Mouse (Mus musculus): ENCODE measurements at regions not wholly inside any gene's neighbourhood (a gene's known extent, or its start where the extent isn't known, plus 50 kb on each side); places are given as distances from the start of the nearest gene placed in this dataset.

- H3K4me3 ChIP-seq (replicated peaks; ENCODE audit: extremely low read depth, low read depth, low read length) = no peak overlapping the region
- no peaks in the 10 kb centered on the region for H3K4me1 ChIP-seq (ENCODE audit: control insufficient read depth, insufficient read depth, low read length)
- TF ChIP-seq CTCF (IDR thresholded peaks at IDR 0.05; ENCODE audit: insufficient read depth, low read length) (no peak), POLR2A (IDR thresholded peaks at IDR 0.05; ENCODE audit: borderline replicate concordance, extremely low read depth, low read depth, low read length) (no peak)
- DNase-seq = no peak
- WGBS = 63% methylated on average over 4 of the region's 4 CpGs
Observed at GRCm38 (mm10) chr2:159616685-159617084, 717.3 kb downstream of the Gm826 start.

- no peak for DNase-seq
- H3K4me3 ChIP-seq (replicated peaks; ENCODE audit: extremely low read depth, low read depth, low read length) = no peak overlapping the region
- TF ChIP-seq POLR2A (IDR thresholded peaks at IDR 0.05; ENCODE audit: borderline replicate concordance, extremely low read depth, low read depth, low read length) = no peak
- no peak for TF ChIP-seq CTCF (IDR thresholded peaks at IDR 0.05; ENCODE audit: insufficient read depth, low read length)
- WGBS = 81% methylated on average over 6 of the region's 6 CpGs
- no peaks in the 10 kb centered on the region for H3K4me1 ChIP-seq (ENCODE audit: control insufficient read depth, insufficient read depth, low read length)
Observed at GRCm38 (mm10) chr2:159621261-159621660, 712.7 kb downstream of the Gm826 start.

- TF ChIP-seq CTCF (IDR thresholded peaks at IDR 0.05; ENCODE audit: insufficient read depth, low read length) (no peak), POLR2A (IDR thresholded peaks at IDR 0.05; ENCODE audit: borderline replicate concordance, extremely low read depth, low read depth, low read length) (no peak)
- 73% methylated on average over 5 of the region's 5 CpGs for WGBS
- no peak for DNase-seq
- no peaks in the 10 kb centered on the region for H3K4me1 ChIP-seq (ENCODE audit: control insufficient read depth, insufficient read depth, low read length)
- H3K4me3 ChIP-seq (replicated peaks; ENCODE audit: extremely low read depth, low read depth, low read length) = no peak overlapping the region
Observed at GRCm38 (mm10) chr2:159622141-159622669, 711.8 kb downstream of the Gm826 start.

GRCm38 (mm10) chr2:159625306-159625705, 708.7 kb downstream of the Gm826 start:
- H3K4me1 ChIP-seq (ENCODE audit: control insufficient read depth, insufficient read depth, low read length) = no peaks in the 10 kb centered on the region
- DNase-seq = no peak
- TF ChIP-seq CTCF (IDR thresholded peaks at IDR 0.05; ENCODE audit: insufficient read depth, low read length) (no peak), POLR2A (IDR thresholded peaks at IDR 0.05; ENCODE audit: borderline replicate concordance, extremely low read depth, low read depth, low read length) (no peak)
- no peak overlapping the region for H3K4me3 ChIP-seq (replicated peaks; ENCODE audit: extremely low read depth, low read depth, low read length)
- 61% methylated on average over 1 of the region's 1 CpGs for WGBS

- 32% methylated on average over 4 of the region's 4 CpGs for WGBS
Observed at GRCm38 (mm10) chr2:159645861-159646260, 688.1 kb downstream of the Gm826 start.

GRCm38 (mm10) chr2:159646595-159646994, 687.4 kb downstream of the Gm826 start:
- TF ChIP-seq POLR2A (IDR thresholded peaks at IDR 0.05; ENCODE audit: borderline replicate concordance, extremely low read depth, low read depth, low read length) (no peak), CTCF (IDR thresholded peaks at IDR 0.05; ENCODE audit: insufficient read depth, low read length) (no peak)
- Histone ChIP-seq H3K4me3 (replicated peaks; ENCODE audit: extremely low read depth, low read depth, low read length) (no peak overlapping the region), H3K4me1 (ENCODE audit: control insufficient read depth, insufficient read depth, low read length) (no peaks in the 10 kb centered on the region)
- whole genome bisulfite sequencing = 71% methylated on average over 2 of the region's 2 CpGs
- DNase-seq = no peak

More at GRCm38 (mm10) chr2:159645861-159646260, 688.1 kb downstream of the Gm826 start:
- TF ChIP-seq POLR2A (IDR thresholded peaks at IDR 0.05; ENCODE audit: borderline replicate concordance, extremely low read depth, low read depth, low read length) (no peak), CTCF (IDR thresholded peaks at IDR 0.05; ENCODE audit: insufficient read depth, low read length) (peak; percentile 10; the same call in 1 of the 2 replicates)
- H3K4me3 ChIP-seq (replicated peaks; ENCODE audit: extremely low read depth, low read depth, low read length) = no peak overlapping the region
- no peaks in the 10 kb centered on the region for H3K4me1 ChIP-seq (ENCODE audit: control insufficient read depth, insufficient read depth, low read length)
- DNase-seq = peak; percentile 5

GRCm38 (mm10) chr2:159652243-159652642, 681.7 kb downstream of the Gm826 start:
- Histone ChIP-seq H3K4me1 (ENCODE audit: control insufficient read depth, insufficient read depth, low read length) (no peaks in the 10 kb centered on the region), H3K4me3 (replicated peaks; ENCODE audit: extremely low read depth, low read depth, low read length) (no peak overlapping the region)
- TF ChIP-seq CTCF (IDR thresholded peaks at IDR 0.05; ENCODE audit: insufficient read depth, low read length) (no peak), POLR2A (IDR thresholded peaks at IDR 0.05; ENCODE audit: borderline replicate concordance, extremely low read depth, low read depth, low read length) (no peak)
- 67% methylated on average over 3 of the region's 3 CpGs for WGBS
- no peak for DNase-seq

- Histone ChIP-seq H3K4me3 (replicated peaks; ENCODE audit: extremely low read depth, low read depth, low read length) (no peak overlapping the region), H3K4me1 (ENCODE audit: control insufficient read depth, insufficient read depth, low read length) (no peaks in the 10 kb centered on the region)
- DNase-seq = no peak
- 29% methylated on average over 3 of the region's 3 CpGs for WGBS
- no peak for TF ChIP-seq CTCF (IDR thresholded peaks at IDR 0.05; ENCODE audit: insufficient read depth, low read length)
- TF ChIP-seq POLR2A (IDR thresholded peaks at IDR 0.05; ENCODE audit: borderline replicate concordance, extremely low read depth, low read depth, low read length) = no peak
Observed at GRCm38 (mm10) chr2:159676845-159677244, 657.1 kb downstream of the Gm826 start.

GRCm38 (mm10) chr2:159680641-159681040, 653.3 kb downstream of the Gm826 start:
- H3K4me1 ChIP-seq (ENCODE audit: control insufficient read depth, insufficient read depth, low read length) = no peaks in the 10 kb centered on the region
- TF ChIP-seq CTCF (IDR thresholded peaks at IDR 0.05; ENCODE audit: insufficient read depth, low read length) (no peak), POLR2A (IDR thresholded peaks at IDR 0.05; ENCODE audit: borderline replicate concordance, extremely low read depth, low read depth, low read length) (no peak)
- H3K4me3 ChIP-seq (replicated peaks; ENCODE audit: extremely low read depth, low read depth, low read length) = no peak overlapping the region
- 83% methylated on average over 1 of the region's 1 CpGs for WGBS
- no peak for DNase-seq

- WGBS = 46% methylated on average over 3 of the region's 3 CpGs
Observed at GRCm38 (mm10) chr2:159703100-159703499, 630.9 kb downstream of the Gm826 start.

More at GRCm38 (mm10) chr2:159703100-159703499, 630.9 kb downstream of the Gm826 start:
- DNase-seq = no peak
- TF ChIP-seq POLR2A (IDR thresholded peaks at IDR 0.05; ENCODE audit: borderline replicate concordance, extremely low read depth, low read depth, low read length) = no peak
- TF ChIP-seq CTCF (IDR thresholded peaks at IDR 0.05; ENCODE audit: insufficient read depth, low read length) = no peak
- no peaks in the 10 kb centered on the region for H3K4me1 ChIP-seq (ENCODE audit: control insufficient read depth, insufficient read depth, low read length)
- no peak overlapping the region for H3K4me3 ChIP-seq (replicated peaks; ENCODE audit: extremely low read depth, low read depth, low read length)
